Mouse (Mus musculus): Measurements from ENCODE around the gene Vamp5. TPM values are rescaled to one million over a fixed set of nuclear protein-coding genes. Genes with fewer than 3 reads are reported as not detected.

Gene Vamp5
- polyA plus RNA-seq (2015; fragmentation: Nextera tagmentation; extraction: Ambion mirVana), result 24.7 and 29.0 TPM in 2 replicates

DNA sequence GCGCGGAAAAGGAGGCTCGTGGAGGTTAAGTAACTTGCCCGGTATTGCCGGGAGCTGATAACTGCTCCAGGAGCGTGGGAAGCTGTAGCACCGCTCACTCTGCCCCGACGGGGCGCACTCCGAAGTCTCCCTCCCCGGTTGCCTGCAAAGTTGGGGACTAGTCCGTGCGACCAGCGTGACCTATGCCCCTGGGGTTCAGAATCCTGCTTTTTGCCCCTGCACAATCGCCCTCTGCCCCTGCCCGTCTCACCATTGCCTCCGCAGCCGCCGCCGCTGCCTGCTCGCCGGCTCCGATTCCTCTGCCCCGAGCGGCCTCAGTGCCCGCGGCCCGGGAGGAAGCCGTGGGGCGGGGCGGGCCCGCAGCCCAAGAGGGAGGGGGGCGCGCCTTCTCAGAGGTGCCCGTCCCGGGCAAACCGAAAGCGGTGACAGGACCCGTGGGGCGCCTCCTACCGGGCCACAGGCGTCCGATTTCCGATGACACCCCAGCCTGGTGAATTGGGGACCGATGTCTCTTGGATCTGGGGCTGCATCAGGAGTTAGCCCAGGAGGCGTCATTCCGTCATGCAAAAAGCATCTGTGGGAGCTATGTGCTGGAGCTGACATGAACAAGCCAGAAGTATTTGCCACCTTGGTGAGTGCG lies at the start of gene Vamp5:
Vamp5 (minus strand) TSS at position 338 of the 640 bp plus-strand sequence.
- peak; percentile 87 for DNase-seq (ENCODE audit: low spot score)

- DNase-seq (ENCODE audit: low spot score), result no peak
Measured at GRCm38 (mm10) chr6:72429061-72429842, 49.0 kb upstream of the Vamp5 start.

DNA sequence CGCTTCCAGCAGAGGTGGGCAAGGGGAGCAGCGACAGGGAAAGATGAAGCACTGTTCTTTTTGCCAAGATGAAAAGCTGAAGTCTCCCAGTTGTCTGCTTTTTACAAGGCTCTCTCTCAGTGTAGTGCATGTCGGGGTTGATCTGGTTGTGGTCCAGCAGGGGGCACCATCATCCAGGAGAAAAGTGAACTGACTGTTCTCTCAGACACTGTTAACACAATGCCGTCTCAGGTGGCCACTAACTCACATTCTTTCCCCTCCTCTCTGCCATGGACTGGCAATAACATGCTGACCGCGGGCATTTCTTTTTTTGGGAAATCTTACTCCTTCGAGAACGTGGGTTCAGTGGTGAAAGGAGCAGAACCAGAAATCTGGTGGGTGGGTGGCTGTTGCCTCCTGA lies 47.8 kb upstream of the Vamp5 start:
- DNase-seq (ENCODE audit: low spot score), result peak; percentile 74

DNA sequence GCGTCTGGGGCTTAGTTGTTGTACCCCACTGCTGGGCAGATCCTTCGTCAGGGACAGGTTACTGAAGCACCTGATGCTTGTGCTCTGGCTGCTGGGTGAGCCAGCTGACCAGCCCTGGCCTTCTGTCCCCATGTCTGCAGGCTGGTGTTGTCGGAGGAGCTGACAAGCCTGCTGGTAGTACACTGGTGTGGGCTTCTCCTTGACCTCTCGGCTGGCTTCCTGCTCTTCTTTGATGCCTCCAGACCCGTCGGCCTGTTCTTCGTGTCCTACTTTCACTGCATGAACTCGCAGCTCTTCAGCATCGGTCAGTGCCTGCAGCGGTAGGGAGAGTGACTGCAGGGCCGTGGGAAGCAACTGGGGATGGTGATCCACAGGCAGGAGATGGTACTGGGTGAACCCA lies 45.4 kb upstream of the Vamp5 start:
- no peak for DNase-seq (ENCODE audit: low spot score)

- no peak for DNase-seq (ENCODE audit: low spot score)
Measured at GRCm38 (mm10) chr6:72420901-72421300, 40.6 kb upstream of the Vamp5 start.

GRCm38 (mm10) chr6:72419806-72420205 lies 39.5 kb upstream of the Vamp5 start:
- no peak for DNase-seq (ENCODE audit: low spot score)

DNA sequence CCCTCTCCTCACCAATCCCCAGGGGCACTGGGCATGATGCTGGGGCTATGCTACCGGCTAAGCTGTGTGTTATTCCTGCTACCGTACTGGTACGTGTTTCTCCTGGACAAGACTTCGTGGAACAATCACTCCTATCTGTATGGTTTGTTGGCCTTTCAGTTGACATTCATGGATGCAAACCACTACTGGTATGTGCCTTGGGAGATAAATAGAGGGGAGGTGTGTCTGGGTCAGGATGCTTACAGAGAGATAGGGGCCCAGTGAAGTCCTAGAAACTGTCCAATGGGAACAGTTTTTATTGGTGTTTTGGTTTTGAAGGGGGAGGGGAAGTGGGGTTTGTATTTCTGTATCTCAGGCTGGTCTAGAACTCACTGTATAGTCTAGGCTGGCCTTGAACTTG lies 38.0 kb upstream of the Vamp5 start:
- DNase-seq (ENCODE audit: low spot score), result no peak

DNA sequence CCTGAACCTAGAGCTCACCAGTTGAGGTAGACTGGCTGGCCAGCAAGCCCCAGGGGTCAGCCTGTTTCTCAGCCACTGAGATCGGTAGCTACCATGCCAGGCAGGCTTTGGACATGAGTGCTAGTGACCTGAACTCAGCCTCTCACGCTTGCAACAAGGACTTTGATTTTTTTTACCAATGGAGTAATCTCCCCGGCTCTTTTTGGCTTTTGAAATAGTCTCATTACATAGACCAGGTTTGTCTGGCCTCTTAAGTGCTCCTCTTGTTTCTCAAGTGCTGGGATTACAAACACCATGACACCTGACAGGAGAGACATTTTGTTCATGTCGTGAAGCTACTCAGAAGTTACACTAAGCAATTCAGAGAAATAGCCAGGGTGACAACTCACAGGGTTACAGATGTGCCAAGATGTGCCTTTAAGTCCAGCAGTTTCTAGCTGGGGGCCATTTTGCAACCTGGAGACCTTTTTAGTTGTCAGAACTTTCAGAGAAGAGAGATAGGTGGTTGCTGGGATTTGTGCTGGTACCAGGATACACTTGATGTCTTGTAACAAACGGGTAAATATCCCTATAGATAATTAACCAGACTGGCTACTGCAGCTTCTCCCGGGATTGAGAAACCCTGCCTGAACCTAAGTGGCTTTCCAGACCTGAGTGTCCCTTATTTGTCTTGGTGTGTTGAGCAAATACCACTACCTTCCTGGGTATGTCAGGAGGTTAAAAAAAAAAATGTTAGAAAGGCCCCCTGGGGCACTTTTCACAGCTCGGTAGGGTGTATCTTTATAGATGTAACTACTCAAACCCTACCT lies 35.9 kb upstream of the Vamp5 start:
- no peak for DNase-seq (ENCODE audit: low spot score)

DNA sequence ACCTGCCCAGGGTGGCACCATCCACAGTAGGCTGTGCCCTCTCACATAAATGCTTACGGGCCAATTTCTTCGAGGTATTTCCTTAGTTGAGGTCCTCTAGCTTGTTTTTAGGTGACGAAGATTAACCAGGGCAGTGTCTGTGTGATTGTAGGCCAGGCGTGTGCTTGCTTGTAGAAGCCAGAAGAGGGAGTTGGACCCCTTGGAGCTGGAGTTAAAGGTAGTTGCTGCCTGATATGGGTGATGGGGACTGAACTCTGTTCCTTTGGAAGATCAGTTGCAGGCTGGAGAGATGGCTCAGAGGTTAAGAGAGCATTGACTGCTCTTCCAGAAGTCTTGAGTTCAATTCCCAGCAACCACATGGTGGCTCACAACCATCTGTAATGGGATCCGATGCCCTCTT lies 34.9 kb upstream of the Vamp5 start:
- DNase-seq (ENCODE audit: low spot score), result no peak

DNA sequence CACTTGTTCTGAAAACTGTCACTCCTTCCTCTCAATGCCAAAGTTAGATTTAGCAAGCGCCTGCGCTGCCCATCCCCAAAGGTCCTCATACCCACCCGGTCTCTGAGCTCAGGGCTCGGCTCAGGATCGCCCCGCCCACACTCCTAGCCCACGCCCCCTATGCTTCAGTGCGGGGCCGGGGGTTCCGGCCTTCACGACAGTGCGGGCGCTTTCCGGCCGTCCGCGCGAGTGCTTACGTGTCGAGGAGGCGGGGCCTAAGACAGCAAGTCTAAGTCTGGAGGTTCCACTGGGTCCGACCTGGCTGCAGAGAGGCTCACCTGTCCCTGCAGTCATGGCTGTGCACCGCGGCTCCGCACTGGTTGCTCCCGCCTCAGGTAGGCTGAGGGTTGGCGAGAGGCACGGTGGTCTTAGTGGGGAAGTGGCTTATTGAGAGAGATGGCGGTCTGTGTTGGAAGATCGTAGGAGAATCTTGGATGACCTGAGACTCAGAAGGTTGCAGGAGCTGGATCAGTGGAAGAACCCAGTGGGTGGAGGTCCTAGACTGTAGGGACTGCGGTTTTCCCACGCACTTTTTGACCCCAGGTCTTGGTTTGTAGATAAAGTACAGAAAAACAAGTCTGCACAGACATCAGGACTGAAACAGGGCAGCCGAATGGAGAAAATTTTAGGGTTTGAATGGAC lies 33.9 kb upstream of the Vamp5 start, which contains the start of gene Ggcx:
Ggcx (plus strand) TSS at position 233 of the 681 bp plus-strand sequence.
- DNase-seq (ENCODE audit: low spot score), result peak; percentile 97

- no peak for DNase-seq (ENCODE audit: low spot score)
Measured at GRCm38 (mm10) chr6:72410518-72410917, 30.2 kb upstream of the Vamp5 start.

DNA sequence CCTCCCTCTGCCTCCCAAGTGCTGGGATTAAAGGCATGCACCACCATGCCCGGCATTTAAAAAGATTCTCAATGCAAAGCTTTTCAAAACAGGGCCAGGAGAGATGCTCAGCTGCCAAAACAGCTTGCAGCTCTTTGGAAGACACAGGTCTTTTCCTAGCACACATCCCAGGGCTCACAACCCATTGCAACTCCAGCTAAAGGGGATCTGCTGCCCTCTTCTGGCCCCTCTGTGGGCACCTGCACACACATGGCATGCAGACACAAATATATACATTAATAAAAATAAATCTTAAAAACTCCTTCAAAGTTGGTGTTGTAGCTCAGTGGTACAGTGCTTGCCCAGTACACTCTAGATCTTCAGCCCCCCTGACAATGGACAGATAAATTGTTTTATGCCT lies 29.7 kb upstream of the Vamp5 start:
- no peak for DNase-seq (ENCODE audit: low spot score)

DNA sequence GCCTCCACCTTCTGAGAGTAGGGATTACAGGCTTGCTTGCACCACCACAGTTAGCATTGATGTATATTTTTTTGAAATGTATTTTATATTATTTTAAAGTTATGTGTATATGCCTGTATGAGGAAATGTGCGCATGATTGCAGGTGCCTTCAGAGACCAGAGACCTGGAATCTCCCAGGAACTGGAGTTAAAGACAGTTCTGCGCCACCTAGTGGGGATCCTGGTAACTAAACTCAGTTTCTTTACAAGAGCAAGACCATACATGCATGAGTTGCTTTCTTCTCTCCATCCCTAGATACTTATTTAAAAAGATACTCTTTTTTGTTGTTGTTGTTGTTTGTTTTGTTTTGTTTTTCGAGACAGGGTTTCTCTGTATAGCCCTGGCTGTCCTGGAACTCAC lies 29.3 kb upstream of the Vamp5 start:
- DNase-seq (ENCODE audit: low spot score), result peak; percentile 66

GRCm38 (mm10) chr6:72407119-72407518 lies 26.9 kb upstream of the Vamp5 start:
- DNase-seq (ENCODE audit: low spot score), result peak; percentile 91

DNA sequence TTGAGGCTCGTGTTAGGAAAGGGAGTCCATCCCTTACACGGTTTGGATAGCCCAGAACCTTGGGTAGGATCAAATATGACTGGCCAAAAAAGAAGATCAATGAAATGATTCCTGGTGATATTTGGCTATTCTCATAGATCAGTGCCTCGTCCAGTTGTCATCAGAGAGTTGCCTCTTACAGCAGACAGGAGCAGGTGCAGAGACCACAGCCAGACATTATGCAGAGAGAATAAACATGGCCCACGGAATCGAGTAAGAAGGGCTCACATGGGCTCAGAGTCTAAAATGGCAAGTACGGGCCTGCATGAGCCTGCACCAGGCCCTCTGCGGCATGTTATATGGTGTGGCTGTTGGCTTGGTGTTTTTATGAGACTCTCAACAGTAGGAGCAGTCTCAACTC lies 25.1 kb upstream of the Vamp5 start:
- no peak for DNase-seq (ENCODE audit: low spot score)

DNA sequence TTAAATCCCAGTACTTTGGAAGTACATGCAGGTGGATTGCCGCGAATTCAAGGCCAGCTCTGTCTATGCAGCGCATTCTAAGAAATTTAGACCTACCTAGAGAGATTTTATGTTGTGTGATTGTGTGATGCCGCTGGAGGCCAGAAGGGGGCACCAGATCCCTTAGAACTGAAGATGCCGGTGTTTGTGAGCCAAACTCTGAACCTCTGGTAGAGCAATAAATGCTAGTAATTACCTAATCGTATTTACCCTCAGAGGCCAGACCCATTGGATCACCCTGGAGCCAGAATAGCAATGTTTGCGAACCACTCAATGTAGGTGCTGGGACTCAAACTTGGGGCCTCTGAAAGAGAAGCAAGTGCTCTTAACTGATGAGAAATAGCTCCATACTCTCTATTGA lies 21.6 kb upstream of the Vamp5 start:
- DNase-seq (ENCODE audit: low spot score), result peak; percentile 73

- DNase-seq (ENCODE audit: low spot score), result no peak
Measured at GRCm38 (mm10) chr6:72399967-72400366, 19.7 kb upstream of the Vamp5 start.

DNA sequence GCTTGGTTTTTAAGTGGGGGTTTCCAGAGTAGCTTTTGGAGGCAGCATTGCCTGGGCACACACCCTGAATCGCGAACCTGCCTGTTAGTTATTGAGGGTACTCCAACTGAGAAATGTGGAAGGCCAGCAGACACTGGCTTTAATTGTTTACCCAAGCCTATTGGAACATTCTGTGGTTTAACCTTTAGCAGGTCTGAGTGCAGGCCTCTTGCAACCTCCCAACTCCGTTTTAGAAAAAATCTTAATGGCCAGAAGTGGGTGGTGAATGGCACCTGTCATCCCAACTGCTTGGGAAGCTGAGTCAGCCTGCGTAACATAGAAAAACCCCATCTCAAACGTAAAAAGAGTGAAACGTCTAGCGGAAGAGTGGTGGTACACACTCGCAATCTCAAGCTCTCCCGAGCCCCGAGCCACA lies 16.6 kb upstream of the Vamp5 start:
- DNase-seq (ENCODE audit: low spot score), result no peak

- no peak for DNase-seq (ENCODE audit: low spot score)
Measured at GRCm38 (mm10) chr6:72392341-72392740, 12.1 kb upstream of the Vamp5 start.

- no peak for DNase-seq (ENCODE audit: low spot score)
Measured at GRCm38 (mm10) chr6:72390795-72391521, 10.7 kb upstream of the Vamp5 start.

All from thymus, postnatal 0 days (tissue).